Comparison of ENCODE assay signal across 8 mouse cellular contexts in genomic region chr14:30479361-30479948, GRCm38 (mm10). TPM values are rescaled to one million over a fixed set of nuclear protein-coding genes. Genes with fewer than 3 reads are reported as not detected.
DNase-seq lines count a peak whose midpoint lies in the region; ATAC-seq lines count a peak whose summit lies in the region.

Gene Dcp1a, plus strand, starts transcription at chr14:30479535.

- H3K9me3 ChIP-seq in heart, embryonic 10.5 days = no peaks in the 10 kb centered on the region
- H3K9me3 ChIP-seq in kidney, embryonic 15.5 days (replicated peaks) = no peaks in the 10 kb centered on the region

- H3K9ac ChIP-seq in kidney, embryonic 15.5 days = peak within 1 kb of the TSS; percentile 93

- H3K36me3 ChIP-seq in heart, embryonic 10.5 days = peaks cover 27% of the 10 kb centered on the region
- peaks cover 26% of the 10 kb centered on the region for H3K36me3 ChIP-seq in kidney, embryonic 15.5 days

- peak within 1 kb of the TSS; percentile 73 for H3K4me2 ChIP-seq in kidney, embryonic 15.5 days

- WGBS in heart, embryonic 10.5 days = under 1% methylated on average over 39 of the region's 39 CpGs
- under 1% methylated on average over 39 of the region's 39 CpGs for WGBS in kidney, embryonic 15.5 days

- ATAC-seq in erythroblast, adult 5-6 weeks (replicated peaks; ENCODE audit: low FRiP score, poor library complexity, severe bottlenecking) = peak; percentile 99
- peak; percentile 99 for ATAC-seq in kidney, embryonic 15.5 days (replicated peaks; ENCODE audit: low FRiP score)
- ATAC-seq in monocyte, adult 5-6 weeks (replicated peaks; ENCODE audit: insufficient number of reproducible peaks, low FRiP score, low TSS enrichment, poor library complexity, severe bottlenecking) = peak; percentile 99

- H3K4me1 ChIP-seq in heart, embryonic 10.5 days = peaks cover 6% of the 10 kb centered on the region
- H3K4me1 ChIP-seq in kidney, embryonic 15.5 days = peaks cover 16% of the 10 kb centered on the region

- H3K27ac ChIP-seq in heart, embryonic 10.5 days = peak within 1 kb of the TSS; percentile 94
- peak within 1 kb of the TSS; percentile 90 for H3K27ac ChIP-seq in kidney, embryonic 15.5 days

- peak; percentile 96 to 97 for DNase-seq in B cell, adult 2 months
- DNase-seq in brain, adult 2 months (ENCODE audit: low read depth, low spot score) = peak; percentile 99
- peak; percentile 98 for DNase-seq in heart, embryonic 10.5 days (ENCODE audit: low spot score)
- DNase-seq in liver = peak; percentile 95
- peak; percentile 93 to 95 for DNase-seq in spleen, postnatal 4 days (ENCODE audit: low spot score in 2 of 2)

- no peaks in the 10 kb centered on the region for H3K27me3 ChIP-seq in heart, embryonic 10.5 days (ENCODE audit: insufficient read depth, poor library complexity, severe bottlenecking)
- H3K27me3 ChIP-seq in kidney, embryonic 15.5 days = no peaks in the 10 kb centered on the region

- peak within 1 kb of the TSS; percentile 94 for H3K4me3 ChIP-seq in heart, embryonic 10.5 days
- peak within 1 kb of the TSS; percentile 90 for H3K4me3 ChIP-seq in kidney, embryonic 15.5 days (replicated peaks)

RNA-seq across cellular contexts. Expression of gene Dcp1a, which starts in this region (rescaled TPM):
- total RNA-seq in erythroblast, adult 5-6 weeks (2015; ENCODE audit: low replicate concordance) = 13.4 and 16.9 TPM in 2 replicates
- total RNA-seq in erythroblast, adult 5-6 weeks (2017; ENCODE audit: low replicate concordance) = 10.4 and 13.4 TPM in 2 replicates
- polyA plus RNA-seq in heart, embryonic 10.5 days (2016; fragmentation: Nextera tagmentation; extraction: Ambion mirVana) = 24.2 and 24.8 TPM in 2 replicates
- 26.9 and 30.0 TPM in 2 replicates for polyA plus RNA-seq in kidney, embryonic 15.5 days (2015; fragmentation: Nextera tagmentation; extraction: Ambion mirVana)
- total RNA-seq in monocyte, adult 5-6 weeks (2017) = 17.9 to 41.2 TPM (median 31.6 TPM) in 3 replicates

Comparison
In these comparisons a context has a peak if more than half of its experiments do, and no peak if none do; other contexts are left out.
1. Peak in every context shown above with its lines: DNase-seq, ATAC-seq, H3K4me3 ChIP-seq and H3K27ac ChIP-seq.